ENCODE assay signal across 13 mouse cellular contexts in genomic region chr16:37689934-37690333, GRCm38 (mm10). TPM values are rescaled to one million over a fixed set of nuclear protein-coding genes. Genes with fewer than 3 reads are reported as not detected.
A peak's percentile ranks its signal among the peaks of the same experiment; 100 is the strongest.
DNase-seq lines count a peak whose midpoint lies in the region; ATAC-seq lines count a peak whose summit lies in the region.
"Had no signal": no experiment of that assay in that cellular context is flagged by ENCODE, and none has a peak within 500 bp of the region (broad histone marks: within the 10 kb centered on the region; RNA-seq: fewer than 3 reads in every experiment).

No protein-coding gene starts in this region.

- no peak overlapping the region for H3K27ac ChIP-seq in lung, embryonic 16.5 days (ENCODE audit: low read length)
- peak overlapping the region; percentile 59 for H3K27ac ChIP-seq in embryonic facial prominence, embryonic 14.5 days (replicated peaks; ENCODE audit: low read depth, low read length)
- no peak overlapping the region for H3K27ac ChIP-seq in limb, embryonic 13.5 days
- H3K27ac ChIP-seq: midbrain, embryonic 15.5 days had no signal

- H3K9ac ChIP-seq in lung, embryonic 16.5 days (ENCODE audit: low read length), result no peak overlapping the region
- no peak overlapping the region for H3K9ac ChIP-seq in embryonic facial prominence, embryonic 14.5 days (ENCODE audit: low read depth, low read length)
- H3K9ac ChIP-seq in limb, embryonic 13.5 days, result no peak overlapping the region
- H3K9ac ChIP-seq: liver, postnatal 0 days; midbrain, embryonic 15.5 days had no signal

- H3K4me1 ChIP-seq in lung, embryonic 16.5 days (replicated peaks; ENCODE audit: control insufficient read depth, insufficient read depth, low read length), result peaks cover 14% of the 10 kb centered on the region
- H3K4me1 ChIP-seq in embryonic facial prominence, embryonic 14.5 days (ENCODE audit: control insufficient read depth, insufficient read depth, low read length), result peaks cover 50% of the 10 kb centered on the region
- H3K4me1 ChIP-seq in limb, embryonic 13.5 days, result peaks cover 40% of the 10 kb centered on the region

- intact Hi-C loops in heart, postnatal 25 days (cut with DNase I), result loop anchor here (5.0 kb wide), 2 partner anchors 62 to 507 kb away; no protein-coding TSS in a partner anchor

- H3K4me3 ChIP-seq in lung, embryonic 16.5 days (ENCODE audit: low read length), result no peak overlapping the region
- H3K4me3 ChIP-seq in embryonic facial prominence, embryonic 14.5 days (ENCODE audit: low read depth, low read length), result no peak overlapping the region
- H3K4me3 ChIP-seq in limb, embryonic 13.5 days, result no peak overlapping the region
- H3K4me3 ChIP-seq: midbrain, embryonic 15.5 days had no signal

- peak; percentile 55 for ATAC-seq in lung, embryonic 16.5 days (ENCODE audit: low read depth)
- 0 out of 2 replicates have a peak, but pooled peaks have one; percentile 19 for ATAC-seq in embryonic facial prominence, embryonic 14.5 days (ENCODE audit: low read depth)
- peak; percentile 53; the same call in 1 of the 2 replicates for ATAC-seq in limb, embryonic 13.5 days (ENCODE audit: low FRiP score, low read depth)
- ATAC-seq: midbrain, embryonic 15.5 days had no signal

- no peak overlapping the region for H3K4me2 ChIP-seq in lung, embryonic 16.5 days (ENCODE audit: low read depth, low read length)
- H3K4me2 ChIP-seq in embryonic facial prominence, embryonic 14.5 days (ENCODE audit: low read depth, low read length), result no peak overlapping the region
- H3K4me2 ChIP-seq in limb, embryonic 13.5 days (replicated peaks), result no peak overlapping the region; the same call in 1 of the 2 replicates
- H3K4me2 ChIP-seq: midbrain, embryonic 15.5 days had no signal

- H3K9me3 ChIP-seq in lung, embryonic 16.5 days (ENCODE audit: control insufficient read depth, low read length), result no peaks in the 10 kb centered on the region
- H3K9me3 ChIP-seq in embryonic facial prominence, embryonic 14.5 days (ENCODE audit: control insufficient read depth, low read length), result no peaks in the 10 kb centered on the region
- H3K9me3 ChIP-seq in limb, embryonic 13.5 days, result no peaks in the 10 kb centered on the region
- H3K9me3 ChIP-seq: G1E; midbrain, embryonic 15.5 days had no signal

- peak; percentile 88 for DNase-seq in heart, adult 11 months
- no peak for DNase-seq in heart, postnatal 25 days (ENCODE audit: low spot score)
- no peak for DNase-seq in lung, postnatal 25 days (ENCODE audit: low spot score)
- DNase-seq in embryonic facial prominence, embryonic 14.5 days (ENCODE audit: low spot score), result peak; percentile 65
- no peak for DNase-seq in B cell, adult 2 months
- no peak for DNase-seq in kidney, postnatal 4 days
- DNase-seq: adrenal gland, postnatal 36 days; layer of hippocampus, postnatal 36 days had no signal

- WGBS in lung, embryonic 16.5 days, result 24% methylated on average over 10 of the region's 10 CpGs
- 15% methylated on average over 10 of the region's 10 CpGs for WGBS in embryonic facial prominence, embryonic 14.5 days
- 39% methylated on average over 10 of the region's 10 CpGs for WGBS in limb, embryonic 13.5 days

- H3K36me3 ChIP-seq in lung, embryonic 16.5 days (ENCODE audit: control insufficient read depth, insufficient read depth, low read length), result no peaks in the 10 kb centered on the region
- no peaks in the 10 kb centered on the region for H3K36me3 ChIP-seq in embryonic facial prominence, embryonic 14.5 days (ENCODE audit: control insufficient read depth, insufficient read depth, low read length)
- no peaks in the 10 kb centered on the region for H3K36me3 ChIP-seq in limb, embryonic 13.5 days
- H3K36me3 ChIP-seq: G1E; midbrain, embryonic 15.5 days had no signal

- H3K27me3 ChIP-seq in lung, embryonic 16.5 days (ENCODE audit: control insufficient read depth, insufficient read depth, low read depth, low read length), result no peaks in the 10 kb centered on the region
- no peaks in the 10 kb centered on the region for H3K27me3 ChIP-seq in embryonic facial prominence, embryonic 14.5 days (replicated peaks; ENCODE audit: control insufficient read depth, insufficient read depth, low read length)
- H3K27me3 ChIP-seq in limb, embryonic 13.5 days, result no peaks in the 10 kb centered on the region
- H3K27me3 ChIP-seq: midbrain, embryonic 15.5 days had no signal

RNA-seq across cellular contexts. Expression of gene Ndufb4, which starts 35.7 kb away (rescaled TPM):
- 100 to 1,000 TPM; 168 to 170 TPM for total RNA-seq in heart, postnatal 25 days (2021)
- 50.0 and 63.8 TPM in 2 replicates for polyA plus RNA-seq in lung, embryonic 16.5 days (2015; fragmentation: Nextera tagmentation; extraction: Ambion mirVana)
- polyA plus RNA-seq in embryonic facial prominence, embryonic 14.5 days (2014; fragmentation: Nextera tagmentation; extraction: Ambion mirVana), result 53.0 and 74.3 TPM in 2 replicates
- 58.1 and 63.9 TPM in 2 replicates for polyA plus RNA-seq in limb, embryonic 13.5 days (2015; fragmentation: Nextera tagmentation; extraction: Ambion mirVana)

Comparison
In these comparisons a context has a peak if more than half of its experiments do, and no peak if none do; other contexts are left out.
1. DNase-seq: peak in heart, adult 11 months (single experiment) and embryonic facial prominence, embryonic 14.5 days (single experiment); none in heart, postnatal 25 days (single experiment), lung, postnatal 25 days (single experiment), B cell, adult 2 months (0 of 2) and kidney, postnatal 4 days (0 of 2).
2. Peak in every context shown above with its lines, with median percentiles within 50 percentile points of each other: ATAC-seq.